Mouse (Mus musculus) cerebellum, adult 2 months (tissue): ENCODE measurements at regions not wholly inside any gene's neighbourhood (a gene's known extent, or its start where the extent isn't known, plus 50 kb on each side); places are given as distances from the start of the nearest gene placed in this dataset.

ENCODE experiments used
- DNase-seq, 2 experiments: peaks; one replicate each; pipeline ENCODE4 v3.0.0; 2021
- H3K27ac ChIP-seq: fragments of 200-500 bp; 2 replicates; pipeline ENCODE4 v1.5.1; 2012; ENCODE audit warnings: low read length, control low read depth, inconsistent platforms; ENCODE audit not compliant: insufficient read depth
- H3K27me3 ChIP-seq: fragments of 200-500 bp; 2 replicates; pipeline ENCODE4 v1.6.1; 2012; ENCODE audit warnings: inconsistent platforms, mild to moderate bottlenecking, low read length, moderate library complexity; ENCODE audit not compliant: control insufficient read depth, insufficient read depth
- H3K4me1 ChIP-seq: fragments of 200-500 bp; 2 replicates; pipeline ENCODE4 v1.6.1; 2011; ENCODE audit warnings: low read length; ENCODE audit not compliant: control insufficient read depth, insufficient read depth
- H3K4me3 ChIP-seq: fragments of 200-500 bp; replicated peaks from 2 replicates; pipeline ENCODE3; 2011; ENCODE audit warnings: mild to moderate bottlenecking, low read depth, low read length, control low read depth; ENCODE audit not compliant: insufficient read depth
- CTCF ChIP-seq: fragments of 200-500 bp; IDR thresholded peaks from 2 replicates; pipeline ENCODE4 v1.5.1; 2011; ENCODE audit warnings: low read depth, mild to moderate bottlenecking, control low read depth, low read length, moderate library complexity, borderline replicate concordance; ENCODE audit not compliant: insufficient read depth
- POLR2A ChIP-seq: fragments of 200-500 bp; IDR thresholded peaks from 2 replicates; pipeline ENCODE4 v1.6.1; 2011; ENCODE audit warnings: low read length, control low read depth, borderline replicate concordance; ENCODE audit not compliant: insufficient read depth
- WGBS: fragments of 180-500 bp; shearing (Covaris S2); methylation state at CpG from one replicate; pipeline ENCODE4 v1.1.7; 2018; 5-methylcytosine and 5-hydroxymethylcytosine counted together

DNA sequence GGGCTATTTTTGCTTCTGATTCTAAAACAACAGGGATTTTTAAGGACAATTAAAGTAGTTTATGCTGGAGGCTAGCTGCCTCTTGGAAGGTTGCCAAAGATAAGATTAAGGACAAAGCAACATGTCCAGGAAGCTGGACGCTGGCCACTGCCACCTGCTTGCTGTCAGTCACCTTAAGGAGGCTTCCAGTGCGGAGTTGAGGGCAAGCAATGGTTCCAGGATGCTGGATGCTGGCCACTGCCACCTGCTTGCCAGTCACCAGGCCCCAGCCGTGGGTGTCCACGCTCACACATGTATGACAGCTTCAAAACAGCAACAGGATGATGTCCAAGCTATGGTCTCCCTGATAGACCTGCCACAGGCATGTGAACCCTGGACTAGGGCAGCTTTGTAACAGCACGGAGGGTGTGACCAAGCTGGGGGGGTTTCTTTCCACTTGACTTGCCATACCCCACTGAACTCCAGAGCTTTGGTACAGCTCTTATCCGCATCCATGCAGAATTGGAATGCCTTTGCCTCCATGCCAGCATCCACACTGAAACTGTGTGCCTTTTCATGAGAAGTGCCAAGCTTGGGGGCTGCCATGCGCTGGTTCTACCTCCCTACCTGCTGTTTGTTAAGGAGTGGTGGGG lies 174.6 kb downstream of the Glrx3 start:
- Histone ChIP-seq H3K27ac (no peak overlapping the region), H3K27me3 (no peaks in the 10 kb centered on the region), H3K4me1 (peaks cover 12% of the 10 kb centered on the region), H3K4me3 (no peak overlapping the region)
- WGBS: 23% methylated on average over 7 of the region's 7 CpGs
- peak; percentile 31 to 62 for DNase-seq
- no peak for TF ChIP-seq CTCF
- no peak for TF ChIP-seq POLR2A

DNA sequence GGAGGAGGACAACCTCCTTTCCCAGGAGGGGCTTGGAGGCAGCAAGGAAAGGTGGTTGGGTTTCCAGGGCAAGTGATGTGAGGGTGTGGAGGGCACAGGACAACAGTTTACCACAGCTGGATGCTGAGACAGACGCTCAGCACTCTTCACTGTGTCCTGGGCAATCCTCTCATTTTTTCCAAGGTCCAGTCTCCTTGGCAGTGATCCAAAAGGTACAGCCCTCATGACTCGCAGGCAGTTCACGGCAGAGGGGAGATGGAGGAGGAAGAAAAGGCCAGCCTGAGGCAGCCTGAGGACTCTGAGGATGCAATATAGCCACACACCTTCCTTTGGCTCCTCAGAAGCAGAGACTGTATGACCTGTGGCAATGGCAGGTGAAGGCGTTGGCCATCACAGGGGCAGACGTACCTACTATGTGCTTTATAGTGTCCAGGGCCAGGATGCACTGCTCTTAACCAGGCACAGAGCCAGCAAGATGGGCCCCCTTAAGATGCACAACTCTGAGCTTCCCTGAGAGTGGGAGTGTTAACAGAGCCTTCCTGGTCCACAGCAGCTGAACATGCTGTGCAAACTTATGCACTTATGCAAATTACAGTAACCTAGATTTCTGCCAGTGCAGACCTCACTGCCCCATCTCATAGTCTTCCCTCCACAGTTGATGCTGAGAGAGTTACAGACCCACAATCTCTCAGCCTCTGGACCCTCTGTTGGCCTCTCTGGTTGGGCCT lies 181.2 kb downstream of the Glrx3 start:
- WGBS: 57% methylated on average over 5 of the region's 5 CpGs

DNA sequence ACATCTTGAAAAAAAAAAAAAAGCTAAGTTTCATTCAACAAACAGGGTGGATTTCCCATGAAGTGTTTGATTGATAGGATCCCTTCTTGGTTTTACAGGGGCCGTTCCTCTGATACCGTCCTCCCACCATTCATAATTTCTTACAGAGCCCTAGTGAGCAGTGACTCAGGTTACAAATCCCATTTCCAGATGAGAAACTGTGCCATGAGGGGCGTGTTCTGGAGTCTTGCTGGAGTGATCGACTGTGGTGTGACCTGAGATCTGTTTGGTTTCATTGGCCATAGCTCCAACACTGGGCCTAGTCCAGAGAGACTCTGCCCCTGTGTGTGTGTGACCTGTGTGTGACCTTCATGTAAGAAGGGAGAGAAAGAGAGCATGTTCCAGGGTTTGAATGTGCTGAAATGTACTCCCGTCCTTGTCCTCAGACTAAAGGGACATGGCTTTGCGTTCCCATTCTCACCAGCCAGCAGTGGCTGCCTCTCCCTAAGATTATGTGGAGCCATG lies 181.9 kb downstream of the Glrx3 start:
- Histone ChIP-seq H3K27ac (no peak overlapping the region), H3K27me3 (no peaks in the 10 kb centered on the region), H3K4me1 (no peaks in the 10 kb centered on the region), H3K4me3 (no peak overlapping the region)
- WGBS: 92% methylated on average over 6 of the region's 6 CpGs
- TF ChIP-seq CTCF: no peak
- TF ChIP-seq POLR2A: no peak
- DNase-seq: no peak

More for the DNA sequence above, 181.2 kb downstream of the Glrx3 start:
- Histone ChIP-seq H3K4me3 (no peak overlapping the region), H3K4me1 (no peaks in the 10 kb centered on the region), H3K27me3 (no peaks in the 10 kb centered on the region), H3K27ac (no peak overlapping the region)
- TF ChIP-seq CTCF (no peak), POLR2A (no peak)
- DNase-seq: no peak

DNA sequence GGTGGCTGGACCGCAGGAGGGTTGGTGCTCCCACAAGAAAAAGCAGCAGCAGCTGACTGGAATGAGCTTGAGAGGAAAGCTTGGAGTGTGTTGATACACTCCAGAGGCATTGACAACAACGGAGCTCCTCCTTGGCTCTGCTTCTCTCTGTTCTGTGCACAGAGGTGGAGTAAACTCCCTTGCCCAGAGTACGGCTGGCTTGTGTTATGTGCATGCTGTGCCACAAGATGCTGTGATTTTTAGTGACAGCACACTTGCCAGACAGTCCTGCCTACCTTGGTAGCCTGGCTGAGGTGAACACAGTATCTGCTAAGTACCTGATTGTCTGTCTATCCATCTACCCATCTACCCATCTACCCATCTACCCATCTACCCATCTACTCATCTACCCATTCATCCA lies 190.9 kb downstream of the Glrx3 start:
- H3K27me3 ChIP-seq: no peaks in the 10 kb centered on the region; the same call in 1 of the 2 replicates
- peak; percentile 19 to 40 for DNase-seq
- 44% methylated on average over 3 of the region's 3 CpGs for WGBS
- peaks cover 11% of the 10 kb centered on the region; the same call in 1 of the 2 replicates for H3K4me1 ChIP-seq
- H3K27ac ChIP-seq: no peak overlapping the region
- no peak overlapping the region for H3K4me3 ChIP-seq
- TF ChIP-seq POLR2A (no peak), CTCF (no peak)

DNA sequence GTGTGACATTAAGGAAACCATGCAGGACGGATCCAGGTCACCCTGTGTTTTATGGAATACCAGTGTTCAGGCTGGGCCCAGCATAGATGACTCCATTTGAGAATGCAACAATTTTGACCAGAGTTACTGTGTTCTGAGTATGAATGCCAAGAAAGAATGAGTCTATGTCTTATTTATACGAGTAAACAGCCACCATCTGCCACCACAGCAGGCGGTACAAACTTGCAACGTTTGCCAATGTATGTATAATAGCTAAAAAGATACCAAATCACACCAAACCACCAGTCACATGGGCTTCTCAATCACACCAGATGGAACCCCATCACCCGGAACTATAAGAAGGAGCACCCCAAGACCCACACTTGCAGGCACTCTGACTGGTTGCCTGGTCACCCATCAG lies 192.1 kb downstream of the Glrx3 start:
- 21% methylated on average over 5 of the region's 5 CpGs for WGBS
- peak; percentile 59 to 62 for DNase-seq
- peaks cover 11% of the 10 kb centered on the region; the same call in 1 of the 2 replicates for H3K4me1 ChIP-seq
- no peak overlapping the region for H3K27ac ChIP-seq
- TF ChIP-seq CTCF (no peak), POLR2A (no peak)
- no peak overlapping the region for H3K4me3 ChIP-seq
- H3K27me3 ChIP-seq: no peaks in the 10 kb centered on the region; the same call in 1 of the 2 replicates

DNA sequence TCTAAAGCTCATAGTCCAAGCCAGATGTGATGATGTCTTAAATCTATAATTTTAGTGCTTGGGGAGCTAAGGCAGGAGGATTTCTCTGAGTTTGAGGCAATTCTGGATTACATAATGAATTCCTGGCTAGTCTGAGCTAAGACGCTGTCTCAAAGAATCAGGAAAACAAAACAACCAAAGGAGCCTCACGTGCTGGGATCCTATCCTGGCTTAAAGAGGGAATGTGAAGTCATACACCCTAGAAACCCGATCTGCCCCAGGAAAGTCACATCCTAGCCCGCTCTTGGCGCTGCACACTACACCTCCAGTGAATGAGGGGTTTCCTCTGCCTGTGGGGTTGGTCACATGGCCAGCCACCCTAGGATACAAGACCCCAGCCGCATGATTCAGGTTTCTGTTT lies 211.2 kb downstream of the Glrx3 start:
- WGBS: 89% methylated on average over 6 of the region's 6 CpGs
- Histone ChIP-seq H3K4me3 (no peak overlapping the region), H3K27ac (no peak overlapping the region), H3K4me1 (no peaks in the 10 kb centered on the region), H3K27me3 (no peaks in the 10 kb centered on the region)
- TF ChIP-seq POLR2A (no peak), CTCF (no peak)
- no peak for DNase-seq

DNA sequence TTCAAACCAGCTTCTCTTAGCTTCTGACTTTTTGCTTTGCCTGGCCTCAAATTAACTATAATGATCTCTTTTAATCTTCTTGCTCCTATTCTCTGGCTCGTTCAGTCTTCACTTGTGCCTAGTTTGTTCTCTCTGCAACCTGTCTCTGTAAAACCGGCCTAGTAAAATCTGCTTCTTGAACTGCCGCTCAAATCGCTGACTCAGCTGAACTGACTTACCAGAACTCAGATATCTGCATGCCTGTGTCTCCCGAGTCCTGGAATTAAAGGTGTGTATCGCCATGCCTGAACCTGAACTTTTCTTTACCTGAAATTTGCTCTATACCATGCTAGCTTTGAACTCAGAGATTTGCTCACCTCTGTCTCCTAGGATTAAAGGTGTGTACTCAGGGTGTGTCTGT lies 212.2 kb downstream of the Glrx3 start:
- Histone ChIP-seq H3K4me3 (no peak overlapping the region), H3K27ac (no peak overlapping the region), H3K27me3 (no peaks in the 10 kb centered on the region), H3K4me1 (no peaks in the 10 kb centered on the region)
- WGBS: 93% methylated on average over 6 of the region's 6 CpGs
- no peak for DNase-seq
- TF ChIP-seq CTCF: no peak
- no peak for TF ChIP-seq POLR2A

DNA sequence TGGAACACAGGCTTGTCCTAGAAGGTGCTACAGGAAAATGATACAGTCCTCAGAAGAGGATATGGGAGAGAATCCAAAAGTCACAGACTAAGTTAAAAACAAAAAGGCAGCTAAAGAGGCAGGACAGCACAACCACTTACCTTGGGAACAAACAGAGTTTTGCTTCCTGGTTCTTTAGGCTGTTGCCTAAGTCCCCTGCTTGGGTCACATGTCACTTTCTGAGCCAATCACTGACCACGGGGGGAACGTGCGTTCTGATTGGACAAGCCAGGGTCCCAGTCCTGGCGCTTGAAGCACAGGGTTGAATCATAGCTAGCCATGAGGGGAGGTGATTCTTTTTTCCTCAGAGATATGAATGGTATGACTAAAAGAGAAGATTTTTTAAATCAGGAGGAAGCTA lies 216.4 kb downstream of the Glrx3 start:
- Histone ChIP-seq H3K4me3 (no peak overlapping the region), H3K4me1 (no peaks in the 10 kb centered on the region), H3K27me3 (no peaks in the 10 kb centered on the region), H3K27ac (no peak overlapping the region)
- no peak for TF ChIP-seq CTCF
- TF ChIP-seq POLR2A: no peak
- no peak for DNase-seq
- WGBS: 93% methylated on average over 4 of the region's 4 CpGs
